Comparison of ENCODE assay signal across 11 mouse cellular contexts in the genomic region with DNA sequence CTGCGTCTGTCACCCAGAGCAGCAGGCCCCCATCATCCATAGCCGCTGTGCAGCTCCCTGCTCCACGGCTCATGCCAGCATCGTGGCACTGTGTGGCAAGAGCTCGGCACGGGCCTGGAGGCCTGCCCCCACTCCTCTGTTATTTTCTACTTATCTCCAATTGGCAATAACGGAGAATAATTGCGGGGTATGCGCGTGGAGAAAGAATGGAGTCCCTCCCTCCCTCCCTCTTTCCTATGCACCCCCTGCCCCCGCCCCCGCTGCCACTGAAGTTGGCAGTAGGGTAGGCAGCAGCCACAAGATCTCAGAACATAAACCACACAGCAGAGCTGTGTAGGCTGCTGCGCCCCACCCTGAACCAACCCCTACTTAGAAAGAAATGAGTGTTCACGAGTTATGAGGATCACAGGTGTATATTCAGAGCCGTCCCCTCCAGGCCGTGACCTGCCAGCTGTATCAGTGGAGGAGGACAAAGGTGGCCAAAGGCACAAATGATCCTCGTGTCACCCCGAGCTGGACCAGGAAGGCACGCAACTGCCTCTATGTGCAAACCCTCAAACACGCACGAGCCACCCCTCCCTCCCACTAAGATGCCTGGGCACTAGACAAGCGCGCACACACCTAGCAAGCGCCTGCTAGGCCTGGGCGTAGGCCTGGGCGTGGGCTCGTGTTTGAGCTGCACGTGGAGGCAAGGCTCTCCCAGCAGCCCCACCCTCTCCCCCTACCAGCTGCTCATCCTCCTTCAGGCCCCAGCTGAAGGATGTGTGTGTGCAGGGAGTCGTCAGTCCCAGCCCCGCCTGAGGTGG.
DNase-seq lines count a peak whose midpoint lies in the region; ATAC-seq and TF ChIP-seq lines count a peak whose summit lies in the region.
"Had no signal": no experiment of that assay in that cellular context is flagged by ENCODE, and none has a peak within 500 bp of the region (broad histone marks: within the 10 kb centered on the region; RNA-seq: fewer than 3 reads in every experiment).

No protein-coding gene starts in this region.

- 0 out of 2 replicates have a peak, but pooled peaks cover 6% of the 10 kb centered on the region for H3K9me3 ChIP-seq in hindbrain, embryonic 13.5 days
- no peaks in the 10 kb centered on the region for H3K9me3 ChIP-seq in hindbrain, postnatal 0 days (ENCODE audit: low read length)
- H3K9me3 ChIP-seq in forebrain, embryonic 12.5 days = no peaks in the 10 kb centered on the region
- H3K9me3 ChIP-seq in kidney, embryonic 16.5 days (ENCODE audit: low read length) = 0 out of 2 replicates have a peak, but pooled peaks cover 9% of the 10 kb centered on the region

- H3K4me1 ChIP-seq in hindbrain, embryonic 13.5 days (replicated peaks) = peaks cover 15% of the 10 kb centered on the region
- H3K4me1 ChIP-seq in hindbrain, postnatal 0 days (ENCODE audit: insufficient read depth, low read length) = no peaks in the 10 kb centered on the region
- peaks cover 3% of the 10 kb centered on the region; the same call in 1 of the 2 replicates for H3K4me1 ChIP-seq in forebrain, embryonic 12.5 days
- H3K4me1 ChIP-seq in kidney, embryonic 16.5 days (ENCODE audit: insufficient read depth, low read length) = no peaks in the 10 kb centered on the region

- no peak overlapping the region for H3K4me2 ChIP-seq in hindbrain, embryonic 13.5 days
- no peak overlapping the region for H3K4me2 ChIP-seq in hindbrain, postnatal 0 days (ENCODE audit: low read depth, low read length)
- no peak overlapping the region for H3K4me2 ChIP-seq in forebrain, embryonic 12.5 days
- H3K4me2 ChIP-seq in kidney, embryonic 16.5 days (replicated peaks; ENCODE audit: low read depth, low read length) = no peak overlapping the region

- no peak for TF ChIP-seq CTCF in hindbrain, postnatal 0 days (IDR thresholded peaks at IDR 0.05; ENCODE audit: low read depth)

- no peak for ATAC-seq in hindbrain, embryonic 13.5 days (ENCODE audit: low FRiP score)
- no peak; the same call in 1 of the 2 replicates for ATAC-seq in hindbrain, postnatal 0 days
- 0 out of 2 replicates have a peak, but pooled peaks have one; percentile 27 for ATAC-seq in forebrain, embryonic 12.5 days (ENCODE audit: low FRiP score)
- ATAC-seq in kidney, embryonic 16.5 days (ENCODE audit: low FRiP score, low TSS enrichment) = no peak

- no peak overlapping the region for H3K27ac ChIP-seq in hindbrain, embryonic 13.5 days
- no peak overlapping the region for H3K27ac ChIP-seq in hindbrain, postnatal 0 days
- H3K27ac ChIP-seq in forebrain, embryonic 12.5 days = no peak overlapping the region
- H3K27ac ChIP-seq in kidney, embryonic 16.5 days (ENCODE audit: low read length) = no peak overlapping the region

- H3K4me3 ChIP-seq in hindbrain, embryonic 13.5 days = no peak overlapping the region
- H3K4me3 ChIP-seq in hindbrain, postnatal 0 days (ENCODE audit: low read length) = no peak overlapping the region
- no peak overlapping the region for H3K4me3 ChIP-seq in forebrain, embryonic 12.5 days (replicated peaks)
- no peak overlapping the region for H3K4me3 ChIP-seq in kidney, embryonic 16.5 days (ENCODE audit: low read length)
- H3K4me3 ChIP-seq: erythroblast, embryonic 14.5 days had no signal

- 85% methylated on average over 30 of the region's 30 CpGs for WGBS in hindbrain, embryonic 13.5 days
- WGBS in hindbrain, postnatal 0 days = 79% methylated on average over 30 of the region's 30 CpGs
- 85% methylated on average over 30 of the region's 30 CpGs for WGBS in forebrain, embryonic 12.5 days
- 79% methylated on average over 30 of the region's 30 CpGs for WGBS in kidney, embryonic 16.5 days

- 0 out of 2 replicates have a peak overlapping the region, but pooled peaks have one; percentile 31 for H3K9ac ChIP-seq in hindbrain, embryonic 13.5 days
- H3K9ac ChIP-seq in hindbrain, postnatal 0 days (replicated peaks; ENCODE audit: low read length) = no peak overlapping the region
- 0 out of 2 replicates have a peak overlapping the region, but pooled peaks have one; percentile 7 for H3K9ac ChIP-seq in forebrain, embryonic 12.5 days
- H3K9ac ChIP-seq in kidney, embryonic 16.5 days (replicated peaks; ENCODE audit: low read length) = no peak overlapping the region

- H3K36me3 ChIP-seq in hindbrain, embryonic 13.5 days = no peaks in the 10 kb centered on the region
- no peaks in the 10 kb centered on the region for H3K36me3 ChIP-seq in hindbrain, postnatal 0 days (ENCODE audit: insufficient read depth, low read length)
- no peaks in the 10 kb centered on the region for H3K36me3 ChIP-seq in forebrain, embryonic 12.5 days (replicated peaks)
- H3K36me3 ChIP-seq in kidney, embryonic 16.5 days (ENCODE audit: insufficient read depth, low read length) = no peaks in the 10 kb centered on the region

- no peaks in the 10 kb centered on the region for H3K27me3 ChIP-seq in hindbrain, embryonic 13.5 days
- H3K27me3 ChIP-seq in hindbrain, postnatal 0 days (ENCODE audit: insufficient read depth, low read length) = no peaks in the 10 kb centered on the region
- H3K27me3 ChIP-seq in forebrain, embryonic 12.5 days = no peaks in the 10 kb centered on the region
- no peaks in the 10 kb centered on the region for H3K27me3 ChIP-seq in kidney, embryonic 16.5 days (ENCODE audit: insufficient read depth, low read length)

- DNase-seq in hindbrain, postnatal 0 days (ENCODE audit: low spot score) = no peak
- DNase-seq in CD8-positive naive resting alpha-beta T cell, adult 2 months (ENCODE audit: low read depth in 2 of 2, low spot score in 2 of 2) = peak; percentile 30 to 43
- DNase-seq in right cerebral cortex, postnatal 14 days = peak; percentile 40
- DNase-seq in gastrocnemius, postnatal 25 days = no peak
- no peak for DNase-seq in liver
- DNase-seq: kidney, adult 11 months; lung, postnatal 4 days had no signal

Comparison
In these comparisons a context has a peak if more than half of its experiments do, and no peak if none do; other contexts are left out.
1. H3K9ac ChIP-seq: peak in hindbrain, embryonic 13.5 days (single experiment) and forebrain, embryonic 12.5 days (single experiment); none in hindbrain, postnatal 0 days (single experiment) and kidney, embryonic 16.5 days (single experiment).
2. DNase-seq: peak in CD8-positive naive resting alpha-beta T cell, adult 2 months (2 of 2) and right cerebral cortex, postnatal 14 days (single experiment); none in hindbrain, postnatal 0 days (single experiment), gastrocnemius, postnatal 25 days (single experiment) and liver (single experiment).